Mouse (Mus musculus): ENCODE data around the gene Dok1. TPM values are rescaled to one million over a fixed set of nuclear protein-coding genes. Genes with fewer than 3 reads are reported as not detected.

The Dok1 gene
- polyA plus RNA-seq, 1 experiment from 2014 or later: 2.1 TPM

- no peak overlapping the region for H3K9ac ChIP-seq (replicated peaks; ENCODE audit: low read depth, low read length)
- no peak overlapping the region for H3K4me3 ChIP-seq (replicated peaks; ENCODE audit: low read length)
- 91% methylated on average over 2 of the region's 2 CpGs for WGBS
- no peaks in the 10 kb centered on the region for H3K36me3 ChIP-seq (ENCODE audit: control insufficient read depth, insufficient read depth)
- H3K27me3 ChIP-seq (replicated peaks; ENCODE audit: control insufficient read depth, insufficient read depth, low read length): no peaks in the 10 kb centered on the region
- H3K27ac ChIP-seq (ENCODE audit: low read length): no peak overlapping the region
- H3K4me2 ChIP-seq (ENCODE audit: low read length): no peak overlapping the region
- ATAC-seq: no peak
- no peaks in the 10 kb centered on the region for H3K4me1 ChIP-seq (replicated peaks; ENCODE audit: control insufficient read depth, insufficient read depth, low read length)
- no peaks in the 10 kb centered on the region for H3K9me3 ChIP-seq (ENCODE audit: control insufficient read depth, low read length)
These were observed 9.5 kb downstream of the Dok1 start for GRCm38 (mm10) chr6:83023786-83024185.

- Histone ChIP-seq H3K27me3 (replicated peaks; ENCODE audit: control insufficient read depth, insufficient read depth, low read length) (no peaks in the 10 kb centered on the region), H3K9me3 (ENCODE audit: control insufficient read depth, low read length) (no peaks in the 10 kb centered on the region), H3K4me3 (replicated peaks; ENCODE audit: low read length) (no peak overlapping the region), H3K4me1 (replicated peaks; ENCODE audit: control insufficient read depth, insufficient read depth, low read length) (no peaks in the 10 kb centered on the region), H3K36me3 (ENCODE audit: control insufficient read depth, insufficient read depth) (no peaks in the 10 kb centered on the region), H3K27ac (ENCODE audit: low read length) (no peak overlapping the region), H3K9ac (replicated peaks; ENCODE audit: low read depth, low read length) (no peak overlapping the region), H3K4me2 (ENCODE audit: low read length) (no peak overlapping the region)
- 87% methylated on average over 9 of the region's 9 CpGs for WGBS
- ATAC-seq: no peak
These were observed 10.3 kb downstream of the Dok1 start for GRCm38 (mm10) chr6:83023008-83023407.

GRCm38 (mm10) chr6:83020836-83021593, 12.3 kb downstream of the Dok1 start:
- H3K4me3 ChIP-seq (replicated peaks; ENCODE audit: low read length): no peak overlapping the region
- no peaks in the 10 kb centered on the region for H3K27me3 ChIP-seq (replicated peaks; ENCODE audit: control insufficient read depth, insufficient read depth, low read length)
- H3K9me3 ChIP-seq (ENCODE audit: control insufficient read depth, low read length): no peaks in the 10 kb centered on the region
- no peak overlapping the region for H3K4me2 ChIP-seq (ENCODE audit: low read length)
- no peak for ATAC-seq
- H3K36me3 ChIP-seq (ENCODE audit: control insufficient read depth, insufficient read depth): no peaks in the 10 kb centered on the region
- no peaks in the 10 kb centered on the region for H3K4me1 ChIP-seq (replicated peaks; ENCODE audit: control insufficient read depth, insufficient read depth, low read length)
- no peak overlapping the region for H3K9ac ChIP-seq (replicated peaks; ENCODE audit: low read depth, low read length)
- WGBS: 81% methylated on average over 4 of the region's 4 CpGs
- H3K27ac ChIP-seq (ENCODE audit: low read length): no peak overlapping the region

DNA sequence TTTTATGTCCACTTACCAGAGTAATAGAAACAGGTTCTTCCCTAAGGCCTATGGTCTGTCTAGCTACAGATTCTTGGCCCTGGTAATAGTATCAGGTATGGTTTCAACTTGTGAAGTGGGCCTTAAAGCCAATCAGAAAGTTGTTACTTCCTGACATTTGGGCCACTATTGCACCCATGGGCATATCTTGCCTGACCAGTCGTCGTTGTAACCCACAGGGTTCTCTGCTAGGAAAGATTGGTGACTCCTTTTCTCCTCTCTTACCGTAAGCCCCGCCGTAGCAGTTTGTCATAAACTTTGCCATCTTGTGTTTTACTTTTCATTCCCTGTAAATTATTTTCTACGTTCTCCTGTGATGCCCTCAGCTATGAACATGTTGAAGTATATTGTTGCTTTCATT, 13.2 kb downstream of the Dok1 start:
- WGBS: 92% methylated on average over 6 of the region's 6 CpGs
- H3K4me3 ChIP-seq (replicated peaks; ENCODE audit: low read length): no peak overlapping the region
- H3K4me1 ChIP-seq (replicated peaks; ENCODE audit: control insufficient read depth, insufficient read depth, low read length): no peaks in the 10 kb centered on the region
- no peaks in the 10 kb centered on the region for H3K36me3 ChIP-seq (ENCODE audit: control insufficient read depth, insufficient read depth)
- H3K27ac ChIP-seq (ENCODE audit: low read length): no peak overlapping the region
- no peak overlapping the region for H3K9ac ChIP-seq (replicated peaks; ENCODE audit: low read depth, low read length)
- ATAC-seq: no peak
- no peak overlapping the region for H3K4me2 ChIP-seq (ENCODE audit: low read length)
- H3K9me3 ChIP-seq (ENCODE audit: control insufficient read depth, low read length): no peaks in the 10 kb centered on the region
- H3K27me3 ChIP-seq (replicated peaks; ENCODE audit: control insufficient read depth, insufficient read depth, low read length): no peaks in the 10 kb centered on the region

DNA sequence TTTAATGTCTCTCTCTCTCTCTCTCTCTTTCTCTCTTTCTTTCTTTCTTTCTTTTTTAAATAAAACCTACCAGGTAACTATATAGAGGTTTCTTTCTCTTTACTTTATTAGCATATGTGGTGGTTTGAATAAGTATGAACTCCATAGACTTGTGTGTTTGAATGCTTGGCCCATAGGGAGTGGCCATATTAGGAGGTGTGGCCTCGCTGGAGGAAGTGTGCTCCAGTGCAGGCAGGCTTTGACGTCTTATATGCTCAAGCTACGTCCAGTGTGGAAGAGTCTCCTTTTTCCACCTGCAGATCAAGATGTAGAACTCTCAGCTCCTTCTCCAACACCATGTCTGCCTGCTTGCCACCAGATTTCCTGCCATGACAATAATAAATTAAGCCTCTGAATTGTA, 14.2 kb downstream of the Dok1 start:
- Histone ChIP-seq H3K9me3 (ENCODE audit: control insufficient read depth, low read length) (no peaks in the 10 kb centered on the region), H3K9ac (replicated peaks; ENCODE audit: low read depth, low read length) (no peak overlapping the region), H3K27ac (ENCODE audit: low read length) (no peak overlapping the region), H3K36me3 (ENCODE audit: control insufficient read depth, insufficient read depth) (no peaks in the 10 kb centered on the region), H3K4me3 (replicated peaks; ENCODE audit: low read length) (no peak overlapping the region), H3K27me3 (replicated peaks; ENCODE audit: control insufficient read depth, insufficient read depth, low read length) (no peaks in the 10 kb centered on the region), H3K4me1 (replicated peaks; ENCODE audit: control insufficient read depth, insufficient read depth, low read length) (no peaks in the 10 kb centered on the region), H3K4me2 (ENCODE audit: low read length) (no peak overlapping the region)
- 62% methylated on average over 3 of the region's 3 CpGs for WGBS
- ATAC-seq: no peak

GRCm38 (mm10) chr6:83017190-83017589, 16.1 kb downstream of the Dok1 start:
- H3K9me3 ChIP-seq (ENCODE audit: control insufficient read depth, low read length): no peaks in the 10 kb centered on the region
- no peak overlapping the region for H3K4me2 ChIP-seq (ENCODE audit: low read length)
- H3K4me1 ChIP-seq (replicated peaks; ENCODE audit: control insufficient read depth, insufficient read depth, low read length): no peaks in the 10 kb centered on the region
- no peak for ATAC-seq
- WGBS: 79% methylated on average over 3 of the region's 3 CpGs
- no peak overlapping the region for H3K27ac ChIP-seq (ENCODE audit: low read length)
- no peaks in the 10 kb centered on the region for H3K36me3 ChIP-seq (ENCODE audit: control insufficient read depth, insufficient read depth)
- H3K4me3 ChIP-seq (replicated peaks; ENCODE audit: low read length): no peak overlapping the region
- no peak overlapping the region for H3K9ac ChIP-seq (replicated peaks; ENCODE audit: low read depth, low read length)
- H3K27me3 ChIP-seq (replicated peaks; ENCODE audit: control insufficient read depth, insufficient read depth, low read length): no peaks in the 10 kb centered on the region

- Histone ChIP-seq H3K9me3 (ENCODE audit: control insufficient read depth, low read length) (no peaks in the 10 kb centered on the region), H3K27me3 (replicated peaks; ENCODE audit: control insufficient read depth, insufficient read depth, low read length) (no peaks in the 10 kb centered on the region), H3K4me1 (replicated peaks; ENCODE audit: control insufficient read depth, insufficient read depth, low read length) (no peaks in the 10 kb centered on the region), H3K4me2 (ENCODE audit: low read length) (no peak overlapping the region), H3K36me3 (ENCODE audit: control insufficient read depth, insufficient read depth) (no peaks in the 10 kb centered on the region), H3K27ac (ENCODE audit: low read length) (no peak overlapping the region), H3K4me3 (replicated peaks; ENCODE audit: low read length) (no peak overlapping the region), H3K9ac (replicated peaks; ENCODE audit: low read depth, low read length) (no peak overlapping the region)
- ATAC-seq: no peak
- 90% methylated on average over 2 of the region's 2 CpGs for whole genome bisulfite sequencing
These were observed 17.5 kb downstream of the Dok1 start for GRCm38 (mm10) chr6:83015749-83016148.

DNA sequence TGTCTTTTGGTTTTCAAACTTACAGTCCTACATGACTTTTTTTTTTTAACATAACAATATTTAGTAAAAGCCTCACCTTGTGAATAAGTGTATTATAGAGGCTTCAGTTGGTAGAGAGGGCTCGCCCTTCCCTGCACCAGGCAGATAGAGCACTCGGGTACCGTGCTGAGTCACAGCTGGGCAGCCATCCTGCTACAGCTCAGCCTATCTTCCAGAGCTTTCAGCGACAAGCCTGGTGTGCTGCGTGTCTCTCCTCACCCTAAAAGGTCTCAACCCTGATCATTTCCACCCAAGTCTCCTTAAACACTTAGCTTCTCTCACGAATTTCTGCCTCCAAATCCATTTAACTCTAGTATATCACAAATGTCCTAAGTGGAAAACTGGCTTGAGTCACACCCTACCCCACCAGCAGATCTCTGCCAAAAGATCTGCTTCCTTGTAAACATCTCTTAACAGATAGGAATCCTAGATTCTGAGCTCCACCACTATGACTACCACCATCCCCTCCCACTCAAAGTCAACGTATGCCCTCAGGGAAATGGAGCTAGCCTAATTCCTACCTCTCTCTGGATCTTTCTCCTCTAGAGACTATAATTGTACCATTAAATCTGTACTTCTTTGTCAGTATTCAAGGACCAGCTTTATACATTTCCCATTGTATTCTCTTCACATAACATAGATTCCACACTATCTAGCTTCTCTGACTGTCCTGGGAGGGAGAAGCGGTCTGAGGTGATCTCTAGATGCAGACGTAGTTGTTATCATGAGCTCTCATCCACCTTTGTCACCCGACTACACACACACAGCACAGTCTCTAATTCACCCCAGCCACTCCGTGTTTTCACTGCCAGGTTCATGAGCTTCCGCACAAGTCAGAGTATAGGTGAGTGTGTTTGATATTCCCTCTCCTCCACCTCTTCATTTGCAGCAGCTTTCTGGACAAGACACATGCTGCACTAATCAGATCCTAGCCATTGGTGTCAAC, 18.5 kb downstream of the Dok1 start:
- Histone ChIP-seq H3K36me3 (ENCODE audit: control insufficient read depth, insufficient read depth) (no peaks in the 10 kb centered on the region), H3K4me1 (replicated peaks; ENCODE audit: control insufficient read depth, insufficient read depth, low read length) (no peaks in the 10 kb centered on the region), H3K27me3 (replicated peaks; ENCODE audit: control insufficient read depth, insufficient read depth, low read length) (no peaks in the 10 kb centered on the region), H3K4me3 (replicated peaks; ENCODE audit: low read length) (no peak overlapping the region), H3K4me2 (ENCODE audit: low read length) (no peak overlapping the region), H3K9ac (replicated peaks; ENCODE audit: low read depth, low read length) (no peak overlapping the region), H3K27ac (ENCODE audit: low read length) (no peak overlapping the region), H3K9me3 (ENCODE audit: control insufficient read depth, low read length) (no peaks in the 10 kb centered on the region)
- no peak for ATAC-seq
- WGBS: 75% methylated on average over 12 of the region's 12 CpGs

DNA sequence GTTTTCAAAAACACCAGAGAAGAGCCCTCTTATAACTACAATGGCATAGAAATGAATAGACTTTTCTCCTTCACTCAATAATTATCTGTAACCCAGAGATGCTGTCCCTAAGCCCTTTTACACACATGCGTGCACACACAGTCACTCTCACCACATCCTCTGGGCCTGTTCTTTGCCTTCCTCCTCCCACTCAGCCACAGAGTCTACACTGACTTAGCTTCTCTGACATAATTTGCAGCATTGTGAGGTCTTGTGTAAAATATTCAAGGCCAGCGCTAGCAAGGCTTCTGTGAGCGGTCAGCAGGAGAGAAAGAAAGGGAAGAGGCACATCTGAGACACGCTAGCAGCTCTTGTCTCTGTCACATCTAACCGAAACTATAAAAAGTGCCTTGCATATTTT, 19.8 kb downstream of the Dok1 start:
- WGBS: 67% methylated on average over 5 of the region's 5 CpGs
- no peaks in the 10 kb centered on the region for H3K4me1 ChIP-seq (replicated peaks; ENCODE audit: control insufficient read depth, insufficient read depth, low read length)
- H3K4me2 ChIP-seq (ENCODE audit: low read length): no peak overlapping the region
- H3K27ac ChIP-seq (ENCODE audit: low read length): no peak overlapping the region
- H3K36me3 ChIP-seq (ENCODE audit: control insufficient read depth, insufficient read depth): no peaks in the 10 kb centered on the region
- no peak overlapping the region for H3K9ac ChIP-seq (replicated peaks; ENCODE audit: low read depth, low read length)
- H3K27me3 ChIP-seq (replicated peaks; ENCODE audit: control insufficient read depth, insufficient read depth, low read length): no peaks in the 10 kb centered on the region
- no peak overlapping the region for H3K4me3 ChIP-seq (replicated peaks; ENCODE audit: low read length)
- no peaks in the 10 kb centered on the region for H3K9me3 ChIP-seq (ENCODE audit: control insufficient read depth, low read length)
- ATAC-seq: no peak

Measured in forebrain, embryonic 16.5 days (tissue).